7 mouse cellular contexts compared by ENCODE assay signal in the genomic region with DNA sequence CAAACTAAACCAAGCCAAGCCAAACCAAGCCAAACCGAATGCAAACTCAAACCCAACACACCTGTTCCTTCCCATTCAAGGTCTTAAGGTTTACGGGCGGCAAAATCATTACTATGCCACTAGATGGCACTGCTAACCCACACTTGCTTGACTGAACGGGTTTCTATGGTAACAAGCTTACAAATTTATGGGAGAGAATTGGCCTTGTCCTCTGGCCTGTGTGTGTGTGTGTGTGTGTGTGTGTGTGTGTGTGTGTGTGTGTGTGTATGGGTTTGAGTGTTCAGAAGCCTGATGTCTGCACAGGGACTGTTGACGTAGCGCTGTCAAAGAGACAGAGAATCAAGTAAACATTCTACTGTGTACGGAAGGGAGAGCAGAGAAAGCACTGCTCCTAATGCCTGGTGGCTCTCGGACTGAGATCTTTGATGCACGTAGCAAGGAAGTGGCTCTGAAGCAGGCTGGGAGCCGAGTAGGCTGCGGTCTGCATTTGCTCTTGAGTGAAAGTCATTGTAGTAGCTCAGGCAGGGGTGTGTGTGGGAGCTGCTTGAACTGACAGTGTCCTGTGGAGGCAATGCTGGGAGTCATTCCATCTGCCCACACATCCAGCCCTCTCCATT.
DNase-seq lines count a peak whose midpoint lies in the region; ATAC-seq lines count a peak whose summit lies in the region.

No protein-coding gene starts in this region.

- DNase-seq in ZHBTc4 (ENCODE audit: low read depth, low spot score): peak; percentile 83
- peak; percentile 76 to 82 for DNase-seq in cerebellum, postnatal 10 days
- peak; percentile 9 to 45 for DNase-seq in frontal cortex, postnatal 25 days (ENCODE audit: low spot score in 2 of 2)
- DNase-seq in left cerebral cortex, adult 8-10 months (ENCODE audit: low spot score in 2 of 2): peak; percentile 21 to 39
- peak; percentile 28 for DNase-seq in right cerebral cortex, postnatal 14 days

- H3K4me3 ChIP-seq in megakaryocyte, embryonic 14.5 days (replicated peaks): peak overlapping the region; percentile 88

- peaks cover 53% of the 10 kb centered on the region for H3K4me1 ChIP-seq in megakaryocyte, embryonic 14.5 days

- no peaks in the 10 kb centered on the region for H3K36me3 ChIP-seq in megakaryocyte, embryonic 14.5 days (replicated peaks; ENCODE audit: low read length)

- peak; percentile 88 for ATAC-seq in inflammation-experienced regulatory T-cells, adult 6 months

- no peaks in the 10 kb centered on the region for H3K9me3 ChIP-seq in megakaryocyte, embryonic 14.5 days

- H3K27me3 ChIP-seq in megakaryocyte, embryonic 14.5 days (replicated peaks): no peaks in the 10 kb centered on the region

Comparison
In these comparisons a context has a peak if more than half of its experiments do, and no peak if none do; other contexts are left out.
1. Peak in every context shown above with its lines: DNase-seq, ATAC-seq and H3K4me3 ChIP-seq.
2. DNase-seq: peak in every context shown above with its lines; median percentile 83 in ZHBTc4; 79 in cerebellum, postnatal 10 days; 30 in left cerebral cortex, adult 8-10 months; 28 in right cerebral cortex, postnatal 14 days; 27 in frontal cortex, postnatal 25 days.